Mouse (Mus musculus): ENCODE measurements around the gene Nxn. TPM values are rescaled to one million over a fixed set of nuclear protein-coding genes. Genes with fewer than 3 reads are reported as not detected.

The Nxn gene
- polyA plus RNA-seq, 1 experiment: 2.0 TPM

GRCm38 (mm10) chr11:76415001-76415400 lies 16.1 kb upstream of the Nxn start:
- H3K4me1 ChIP-seq (ENCODE audit: control insufficient read depth, insufficient read depth, insufficient read length, low read length): no peaks in the 10 kb centered on the region

GRCm38 (mm10) chr11:76413202-76413601 lies 14.3 kb upstream of the Nxn start:
- H3K4me1 ChIP-seq (ENCODE audit: control insufficient read depth, insufficient read depth, insufficient read length, low read length): no peaks in the 10 kb centered on the region

More at GRCm38 (mm10) chr11:76415001-76415400, 16.1 kb upstream of the Nxn start:
- no peak overlapping the region for H3K27ac ChIP-seq (replicated peaks; ENCODE audit: low read depth, low read length)
- H3K4me3 ChIP-seq (ENCODE audit: insufficient read depth, low read depth, low read length): no peak overlapping the region

GRCm38 (mm10) chr11:76410826-76411225 lies 11.9 kb upstream of the Nxn start:
- no peak overlapping the region for H3K4me3 ChIP-seq (ENCODE audit: insufficient read depth, low read depth, low read length)

More at GRCm38 (mm10) chr11:76413202-76413601, 14.3 kb upstream of the Nxn start:
- H3K4me3 ChIP-seq (ENCODE audit: insufficient read depth, low read depth, low read length): no peak overlapping the region
- no peak overlapping the region for H3K27ac ChIP-seq (replicated peaks; ENCODE audit: low read depth, low read length)

DNA sequence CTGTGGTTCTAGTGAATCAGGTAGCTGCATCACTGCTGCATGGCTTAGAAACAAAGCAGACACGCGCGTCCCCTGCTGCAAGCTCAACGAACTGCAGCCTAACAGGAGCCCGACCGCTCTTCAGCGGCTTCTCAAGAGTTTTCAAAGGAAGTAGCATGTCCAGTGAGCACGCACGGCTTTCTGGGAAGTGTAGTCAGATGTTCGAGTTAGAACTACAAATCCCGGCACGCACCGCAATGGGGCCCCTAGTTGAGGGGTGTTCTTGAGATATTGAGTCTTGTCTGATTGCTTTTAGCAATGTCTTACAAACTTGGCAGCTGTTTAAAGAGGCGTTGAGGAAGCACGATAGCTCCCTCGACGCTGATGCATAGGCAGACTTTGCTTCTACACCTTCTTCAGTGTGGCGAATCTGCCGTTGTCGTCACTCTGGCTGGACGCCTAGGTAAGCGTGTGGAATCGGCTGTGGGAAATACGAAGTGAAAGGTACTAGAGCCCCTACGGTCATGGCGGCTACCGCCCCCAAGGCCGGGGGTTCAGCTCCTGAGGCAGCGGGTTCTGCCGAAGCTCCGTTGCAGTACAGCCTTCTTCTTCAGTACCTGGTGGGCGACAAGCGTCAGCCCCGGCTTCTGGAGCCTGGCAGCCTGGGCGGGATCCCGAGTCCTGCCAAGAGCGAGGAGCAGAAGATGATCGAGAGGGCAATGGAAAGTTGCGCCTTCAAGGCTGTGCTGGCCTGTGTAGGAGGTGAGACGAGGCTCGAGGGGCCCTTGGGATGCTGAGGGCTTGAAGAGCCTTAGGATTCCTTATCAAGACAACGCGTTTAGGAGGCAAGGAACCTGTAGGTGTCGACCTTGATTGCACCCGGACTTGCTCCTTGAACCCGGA lies 8.0 kb upstream of the Nxn start, which contains the start of gene Timm22:
Gene Timm22 (plus strand): TSS at position 251 of the 882 bp plus-strand sequence.
- Histone ChIP-seq H3K4me1 (ENCODE audit: control insufficient read depth, insufficient read depth, insufficient read length, low read length) (no peaks in the 10 kb centered on the region), H3K4me3 (ENCODE audit: insufficient read depth, low read depth, low read length) (peak within 1 kb of the TSS; percentile 67)

More at GRCm38 (mm10) chr11:76410826-76411225, 11.9 kb upstream of the Nxn start:
- no peaks in the 10 kb centered on the region for H3K4me1 ChIP-seq (ENCODE audit: control insufficient read depth, insufficient read depth, insufficient read length, low read length)
- no peak overlapping the region for H3K27ac ChIP-seq (replicated peaks; ENCODE audit: low read depth, low read length)

GRCm38 (mm10) chr11:76405626-76406264 lies 6.8 kb upstream of the Nxn start:
- no peaks in the 10 kb centered on the region for H3K4me1 ChIP-seq (ENCODE audit: control insufficient read depth, insufficient read depth, insufficient read length, low read length)
- no peak overlapping the region for H3K27ac ChIP-seq (replicated peaks; ENCODE audit: low read depth, low read length)
- H3K4me3 ChIP-seq (ENCODE audit: insufficient read depth, low read depth, low read length): no peak overlapping the region

More for the DNA sequence above, 8.0 kb upstream of the Nxn start, which contains the start of gene Timm22:
- H3K27ac ChIP-seq (replicated peaks; ENCODE audit: low read depth, low read length): peak within 1 kb of the TSS; percentile 89

GRCm38 (mm10) chr11:76405113-76405512 lies 6.2 kb upstream of the Nxn start:
- no peaks in the 10 kb centered on the region for H3K4me1 ChIP-seq (ENCODE audit: control insufficient read depth, insufficient read depth, insufficient read length, low read length)
- H3K27ac ChIP-seq (replicated peaks; ENCODE audit: low read depth, low read length): no peak overlapping the region
- H3K4me3 ChIP-seq (ENCODE audit: insufficient read depth, low read depth, low read length): no peak overlapping the region

GRCm38 (mm10) chr11:76401398-76401797 lies 2.5 kb upstream of the Nxn start:
- Histone ChIP-seq H3K4me1 (ENCODE audit: control insufficient read depth, insufficient read depth, insufficient read length, low read length) (no peaks in the 10 kb centered on the region), H3K4me3 (ENCODE audit: insufficient read depth, low read depth, low read length) (no peak overlapping the region), H3K27ac (replicated peaks; ENCODE audit: low read depth, low read length) (no peak overlapping the region)

DNA sequence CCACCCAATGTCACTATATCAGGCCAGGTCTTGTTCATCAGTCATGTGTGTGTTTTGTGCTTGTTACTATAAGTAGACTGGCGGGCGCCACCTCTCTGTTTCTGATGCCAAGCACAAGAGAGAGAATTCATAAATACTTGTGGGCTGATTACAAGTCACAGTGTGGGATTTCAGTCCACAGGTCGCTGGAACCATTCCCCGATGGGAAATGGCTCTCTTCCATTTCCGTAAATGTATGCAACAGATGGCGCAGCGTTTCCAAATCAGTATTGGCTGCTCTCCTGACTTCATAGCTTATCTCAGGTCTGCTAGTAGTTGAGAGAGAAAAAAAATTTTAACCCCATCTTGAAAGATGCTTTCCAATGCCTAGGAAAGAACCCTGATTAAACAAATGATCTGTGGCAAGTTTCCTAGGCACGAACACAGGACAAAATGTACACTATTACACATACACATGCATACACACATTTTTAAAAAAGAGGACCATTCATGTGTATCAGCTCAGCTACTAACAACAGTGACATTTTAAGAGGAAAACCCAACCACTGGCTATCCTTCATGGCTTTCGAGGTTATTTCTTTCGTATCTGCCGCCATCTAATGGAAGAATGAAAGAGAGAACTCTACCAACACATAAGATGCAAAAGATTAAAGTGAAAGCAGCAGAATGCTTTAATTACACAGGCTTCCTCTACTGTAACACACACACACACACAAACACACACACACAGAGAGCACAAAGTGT lies 819 bp upstream of the Nxn start:
- H3K27ac ChIP-seq (replicated peaks; ENCODE audit: low read depth, low read length): peak overlapping the region; percentile 35
- peaks cover 5% of the 10 kb centered on the region; the same call in 1 of the 2 replicates for H3K4me1 ChIP-seq (ENCODE audit: control insufficient read depth, insufficient read depth, insufficient read length, low read length)
- peak overlapping the region; percentile 50 for H3K4me3 ChIP-seq (ENCODE audit: insufficient read depth, low read depth, low read length)

GRCm38 (mm10) chr11:76398312-76398797 lies 585 bp downstream of the Nxn start:
- Histone ChIP-seq H3K4me3 (ENCODE audit: insufficient read depth, low read depth, low read length) (peak overlapping the region; percentile 71), H3K27ac (replicated peaks; ENCODE audit: low read depth, low read length) (peak overlapping the region; percentile 23), H3K4me1 (ENCODE audit: control insufficient read depth, insufficient read depth, insufficient read length, low read length) (peaks cover 5% of the 10 kb centered on the region; the same call in 1 of the 2 replicates)

- H3K4me3 ChIP-seq (ENCODE audit: insufficient read depth, low read depth, low read length): peak overlapping the region; percentile 71
- peaks cover 9% of the 10 kb centered on the region; the same call in 1 of the 2 replicates for H3K4me1 ChIP-seq (ENCODE audit: control insufficient read depth, insufficient read depth, insufficient read length, low read length)
- H3K27ac ChIP-seq (replicated peaks; ENCODE audit: low read depth, low read length): peak overlapping the region; percentile 23
Measured at GRCm38 (mm10) chr11:76397650-76398311, 1.2 kb downstream of the Nxn start.

- H3K4me3 ChIP-seq (ENCODE audit: insufficient read depth, low read depth, low read length): no peak overlapping the region
- H3K27ac ChIP-seq (replicated peaks; ENCODE audit: low read depth, low read length): no peak overlapping the region
- peaks cover 9% of the 10 kb centered on the region; the same call in 1 of the 2 replicates for H3K4me1 ChIP-seq (ENCODE audit: control insufficient read depth, insufficient read depth, insufficient read length, low read length)
Measured at GRCm38 (mm10) chr11:76392996-76393395, 5.9 kb downstream of the Nxn start.

DNA sequence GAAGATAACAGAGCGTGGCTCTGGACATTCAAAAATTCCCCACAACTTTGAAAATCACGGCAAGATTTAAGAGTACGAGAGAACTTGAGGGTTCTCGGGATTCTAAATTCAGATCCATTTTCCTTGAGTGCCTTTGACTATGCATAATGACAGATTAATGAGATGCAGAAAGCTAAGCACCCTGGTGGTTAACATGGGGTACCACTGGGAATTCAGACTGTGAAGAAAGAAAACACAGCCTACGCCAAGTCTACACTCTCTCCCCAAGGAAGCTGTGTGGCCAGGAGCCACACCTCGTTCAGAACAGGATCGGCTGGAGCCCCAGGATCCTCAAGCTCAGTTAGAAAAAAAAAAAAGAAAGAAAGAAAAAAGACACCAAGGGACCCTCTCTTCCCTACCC lies 6.4 kb downstream of the Nxn start:
- Histone ChIP-seq H3K4me3 (ENCODE audit: insufficient read depth, low read depth, low read length) (no peak overlapping the region), H3K27ac (replicated peaks; ENCODE audit: low read depth, low read length) (no peak overlapping the region), H3K4me1 (ENCODE audit: control insufficient read depth, insufficient read depth, insufficient read length, low read length) (peaks cover 9% of the 10 kb centered on the region; the same call in 1 of the 2 replicates)

- no peak overlapping the region for H3K27ac ChIP-seq (replicated peaks; ENCODE audit: low read depth, low read length)
- 0 out of 2 replicates have a peak, but pooled peaks cover 3% of the 10 kb centered on the region for H3K4me1 ChIP-seq (ENCODE audit: control insufficient read depth, insufficient read depth, insufficient read length, low read length)
- no peak overlapping the region for H3K4me3 ChIP-seq (ENCODE audit: insufficient read depth, low read depth, low read length)
Measured at GRCm38 (mm10) chr11:76388711-76389110, 10.2 kb downstream of the Nxn start.

GRCm38 (mm10) chr11:76387097-76387496 lies 11.8 kb downstream of the Nxn start:
- H3K27ac ChIP-seq (replicated peaks; ENCODE audit: low read depth, low read length): no peak overlapping the region
- no peaks in the 10 kb centered on the region for H3K4me1 ChIP-seq (ENCODE audit: control insufficient read depth, insufficient read depth, insufficient read length, low read length)
- no peak overlapping the region for H3K4me3 ChIP-seq (ENCODE audit: insufficient read depth, low read depth, low read length)
